Mouse (Mus musculus) heart, postnatal 0 days (tissue): ENCODE results near the gene Cfap54.

Experiments
- CTCF ChIP-seq: IDR thresholded peaks from 2 replicates; pipeline ENCODE4 v1.5.1; 2016; ENCODE audit warnings: antibody characterized with exemption, control low read depth, low read depth
- EP300 ChIP-seq: IDR thresholded peaks from 2 replicates; pipeline ENCODE4 v1.6.1; 2016; ENCODE audit warnings: antibody characterized with exemption, low read depth

GRCm38 (mm10) chr10:92934506-92934905, 146.9 kb downstream of the Cfap54 start:
- TF ChIP-seq CTCF (no peak), EP300 (no peak)
